Mouse (Mus musculus) intestine, postnatal 0 days (tissue): ENCODE results near the gene Myt1. TPM values are rescaled to one million over a fixed set of nuclear protein-coding genes. Genes with fewer than 3 reads are reported as not detected.
"Not testable (repeated sequence)": the region's sequence is repeated elsewhere in the genome, so short reads cannot be mapped to it uniquely, and the experiment has no call there.

Experiments used
- ATAC-seq: fragments of 200-750 bp; cut with Nextera tagmentation; 2 replicates; pipeline ENCODE4 v1.8.0; 2017; ENCODE audit warnings: mild to moderate bottlenecking, moderate TSS enrichment, moderate library complexity
- H3K27ac ChIP-seq: fragments of 300-500 bp; sonication (generic); 2 replicates; pipeline ENCODE4 v1.5.1; 2014; ENCODE audit warnings: mild to moderate bottlenecking, low read depth, low read length, moderate library complexity
- H3K27me3 ChIP-seq: fragments of 300-500 bp; sonication (generic); replicated peaks from 2 replicates; pipeline ENCODE4 v1.6.1; 2014; ENCODE audit warnings: low read length, mixed read lengths; ENCODE audit not compliant: control insufficient read depth, insufficient read depth
- H3K36me3 ChIP-seq: fragments of 300-500 bp; sonication (generic); 2 replicates; pipeline ENCODE4 v1.6.1; 2014; ENCODE audit warnings: mild to moderate bottlenecking, moderate library complexity; ENCODE audit not compliant: control insufficient read depth, insufficient read depth
- H3K4me1 ChIP-seq: fragments of 300-500 bp; sonication (generic); replicated peaks from 2 replicates; pipeline ENCODE4 v1.6.1; 2014; ENCODE audit warnings: antibody characterized with exemption, low read length, mixed read lengths; ENCODE audit not compliant: control insufficient read depth, insufficient read depth
- H3K4me2 ChIP-seq: fragments of 300-500 bp; sonication (generic); replicated peaks from 2 replicates; pipeline ENCODE4 v1.6.1; 2014; ENCODE audit warnings: low read depth, mild to moderate bottlenecking, moderate library complexity
- H3K4me3 ChIP-seq: fragments of 300-500 bp; sonication (generic); 2 replicates; pipeline ENCODE4 v1.5.1; 2014; ENCODE audit warnings: low read depth, low read length
- H3K9ac ChIP-seq: fragments of 300-500 bp; sonication (generic); 2 replicates; pipeline ENCODE4 v1.6.1; 2014; ENCODE audit warnings: mild to moderate bottlenecking, low read depth, low read length
- H3K9me3 ChIP-seq: fragments of 300-500 bp; sonication (generic); 2 replicates; pipeline ENCODE4 v1.6.1; 2016; ENCODE audit warnings: mixed run types; ENCODE audit not compliant: control insufficient read depth
- CTCF ChIP-seq: sonication (generic); IDR thresholded peaks from 2 replicates; pipeline ENCODE4 v1.5.1; 2016; ENCODE audit warnings: low read depth, mild to moderate bottlenecking, control low read depth, antibody characterized with exemption, moderate library complexity
- WGBS: fragments of 180-500 bp; shearing (Covaris S2); extraction: QIAGEN DNeasy Blood & Tissue Kit; methylation state at CpG from one replicate; pipeline ENCODE4 v1.1.7; 2014; 5-methylcytosine and 5-hydroxymethylcytosine counted together
- polyA plus RNA-seq: library from polyadenylated mRNA; unstranded; fragments of >200 nt; fragmentation: Nextera tagmentation; extraction: Ambion mirVana; gene quantifications from 2 replicates; pipeline ENCODE4 v1.2.1, GENCODE M21; 2015

Myt1 gene
- polyA plus RNA-seq, 1 experiment from 2014 or later = 0.46 TPM

DNA sequence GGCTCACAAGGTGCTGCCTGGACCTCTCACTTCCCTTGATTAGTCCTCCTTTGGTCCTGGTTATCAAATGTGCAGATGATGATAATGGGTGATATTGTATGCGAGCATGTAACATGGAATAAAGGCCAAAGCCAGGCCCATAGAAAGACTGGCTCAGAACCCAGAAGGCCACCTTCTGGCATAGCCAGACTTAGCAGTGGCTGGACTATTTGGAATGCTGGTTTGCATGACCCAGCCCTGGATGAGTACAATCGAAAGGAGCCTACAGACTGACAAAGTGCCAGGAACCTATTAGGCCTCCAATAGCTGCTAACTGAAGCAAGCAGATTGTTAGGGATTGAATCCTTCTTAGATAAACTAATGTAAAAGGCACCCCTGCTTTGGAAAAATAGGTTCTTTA lies 6.3 kb downstream of the Myt1 start:
- no peak for TF ChIP-seq CTCF
- Histone ChIP-seq H3K9ac (no peak overlapping the region), H3K36me3 (no peaks in the 10 kb centered on the region), H3K9me3 (no peaks in the 10 kb centered on the region), H3K4me1 (no peaks in the 10 kb centered on the region), H3K27ac (no peak overlapping the region), H3K4me2 (no peak overlapping the region), H3K4me3 (no peak overlapping the region), H3K27me3 (0 out of 2 replicates have a peak, but pooled peaks cover 3% of the 10 kb centered on the region)
- WGBS = 81% methylated on average over 2 of the region's 2 CpGs
- no peak for ATAC-seq

DNA sequence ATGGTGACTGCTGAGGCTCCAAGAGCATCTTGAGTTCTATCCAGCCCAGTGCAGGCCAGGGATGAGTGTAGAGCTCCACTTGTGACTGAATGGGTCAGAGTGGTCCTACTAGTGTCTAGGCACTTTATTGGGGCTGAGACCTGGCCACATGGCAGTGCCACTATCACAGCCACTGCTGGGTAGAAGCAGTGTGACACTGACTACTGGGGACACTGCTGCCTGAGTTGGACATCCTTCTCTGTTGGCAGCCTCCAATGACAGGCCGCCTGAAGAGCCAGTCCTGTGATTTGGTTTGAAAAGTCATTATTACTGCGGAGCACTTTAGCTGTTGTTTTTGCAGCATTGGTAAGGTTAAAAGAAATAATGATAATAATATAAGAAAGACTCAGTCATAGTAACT lies 10.1 kb downstream of the Myt1 start:
- H3K27ac ChIP-seq = no peak overlapping the region
- H3K27me3 ChIP-seq = no peaks in the 10 kb centered on the region
- H3K9ac ChIP-seq = no peak overlapping the region
- H3K4me3 ChIP-seq = no peak overlapping the region
- H3K36me3 ChIP-seq = no peaks in the 10 kb centered on the region
- no peaks in the 10 kb centered on the region for H3K4me1 ChIP-seq
- ATAC-seq = no peak
- H3K9me3 ChIP-seq = no peaks in the 10 kb centered on the region
- no peak for TF ChIP-seq CTCF
- no peak overlapping the region for H3K4me2 ChIP-seq
- 68% methylated on average over 2 of the region's 2 CpGs for WGBS

- H3K27ac ChIP-seq = no peak overlapping the region
- H3K9ac ChIP-seq = no peak overlapping the region
- H3K4me2 ChIP-seq = no peak overlapping the region
- H3K36me3 ChIP-seq = no peaks in the 10 kb centered on the region
- 61% methylated on average over 1 of the region's 1 CpGs for WGBS
- TF ChIP-seq CTCF = no peak
- no peak for ATAC-seq
- H3K4me3 ChIP-seq = no peak overlapping the region
- no peaks in the 10 kb centered on the region for H3K27me3 ChIP-seq
- no peaks in the 10 kb centered on the region for H3K9me3 ChIP-seq
- H3K4me1 ChIP-seq = no peaks in the 10 kb centered on the region
These were observed 12.7 kb downstream of the Myt1 start for GRCm38 (mm10) chr2:181775786-181776185.

DNA sequence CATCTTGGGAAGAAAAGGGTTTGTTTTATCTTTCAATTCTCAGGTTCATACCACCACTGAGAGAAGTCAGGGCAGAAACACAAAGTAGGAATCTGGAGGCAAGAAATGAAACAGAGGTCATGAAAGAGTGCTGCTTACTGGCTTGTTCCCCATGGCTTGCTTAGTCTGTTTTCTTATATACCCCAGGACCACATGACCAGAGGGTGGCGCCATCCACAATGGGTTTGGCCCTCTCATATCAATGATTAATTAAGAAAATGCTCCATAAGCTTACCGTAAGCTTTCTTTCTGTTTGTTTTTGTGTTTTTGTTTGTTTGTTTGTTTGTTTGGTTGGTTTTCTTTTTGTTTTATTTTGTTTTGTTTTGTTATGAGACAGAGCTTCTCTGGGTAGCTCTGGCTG lies 14.6 kb downstream of the Myt1 start:
- no peak overlapping the region for H3K4me2 ChIP-seq
- H3K9me3 ChIP-seq = no peaks in the 10 kb centered on the region
- no peaks in the 10 kb centered on the region for H3K36me3 ChIP-seq
- H3K4me1 ChIP-seq = no peaks in the 10 kb centered on the region
- H3K9ac ChIP-seq = no peak overlapping the region
- no peak overlapping the region for H3K4me3 ChIP-seq
- no peak overlapping the region for H3K27ac ChIP-seq
- WGBS = 46% methylated on average over 2 of the region's 2 CpGs
- TF ChIP-seq CTCF = peak; percentile 48
- no peaks in the 10 kb centered on the region for H3K27me3 ChIP-seq
- no peak for ATAC-seq

- 27% methylated on average over 1 of the region's 1 CpGs for WGBS
- Histone ChIP-seq H3K4me2 (no peak overlapping the region), H3K36me3 (no peaks in the 10 kb centered on the region), H3K4me3 (no peak overlapping the region), H3K4me1 (no peaks in the 10 kb centered on the region), H3K9me3 (no peaks in the 10 kb centered on the region), H3K27ac (no peak overlapping the region), H3K9ac (no peak overlapping the region), H3K27me3 (no peaks in the 10 kb centered on the region)
- ATAC-seq = no peak
- no peak for TF ChIP-seq CTCF
These were observed 18.3 kb downstream of the Myt1 start for GRCm38 (mm10) chr2:181781421-181781820.

DNA sequence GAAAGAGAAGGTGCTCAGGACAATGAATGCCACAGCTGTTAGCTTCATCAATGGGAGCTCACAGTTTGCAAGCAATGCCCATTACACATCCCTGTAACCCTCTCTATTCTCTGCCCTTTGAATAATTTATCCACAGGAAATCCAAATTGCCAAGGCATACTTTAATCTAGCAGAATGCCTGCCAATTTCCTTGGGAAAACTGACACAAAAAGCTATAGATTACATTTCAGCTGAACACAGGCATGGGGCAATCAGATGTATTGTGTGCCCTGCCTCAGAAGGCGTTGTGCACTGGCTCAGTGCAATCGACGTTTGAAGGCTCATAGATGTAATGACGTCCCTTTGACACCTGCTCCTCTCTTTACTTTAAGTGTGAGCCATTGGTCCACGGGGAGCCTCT lies 24.7 kb downstream of the Myt1 start:
- H3K36me3 ChIP-seq = no peaks in the 10 kb centered on the region
- WGBS = 68% methylated on average over 5 of the region's 5 CpGs

GRCm38 (mm10) chr2:181789396-181789795 lies 26.3 kb downstream of the Myt1 start:
- Histone ChIP-seq H3K4me1 (no peaks in the 10 kb centered on the region), H3K27me3 (no peaks in the 10 kb centered on the region), H3K4me3 (no peak overlapping the region), H3K4me2 (no peak overlapping the region), H3K36me3 (no peaks in the 10 kb centered on the region), H3K9ac (no peak overlapping the region), H3K9me3 (no peaks in the 10 kb centered on the region), H3K27ac (no peak overlapping the region; the same call in 1 of the 2 replicates)
- WGBS = 74% methylated on average over 6 of the region's 6 CpGs
- no peak for TF ChIP-seq CTCF
- no peak for ATAC-seq

More for the DNA sequence above, 24.7 kb downstream of the Myt1 start:
- no peak overlapping the region for H3K27ac ChIP-seq
- ATAC-seq = no peak
- no peaks in the 10 kb centered on the region for H3K27me3 ChIP-seq
- TF ChIP-seq CTCF = no peak
- H3K4me1 ChIP-seq = no peaks in the 10 kb centered on the region
- H3K4me2 ChIP-seq = no peak overlapping the region
- H3K4me3 ChIP-seq = no peak overlapping the region
- H3K9me3 ChIP-seq = no peaks in the 10 kb centered on the region
- no peak overlapping the region for H3K9ac ChIP-seq

DNA sequence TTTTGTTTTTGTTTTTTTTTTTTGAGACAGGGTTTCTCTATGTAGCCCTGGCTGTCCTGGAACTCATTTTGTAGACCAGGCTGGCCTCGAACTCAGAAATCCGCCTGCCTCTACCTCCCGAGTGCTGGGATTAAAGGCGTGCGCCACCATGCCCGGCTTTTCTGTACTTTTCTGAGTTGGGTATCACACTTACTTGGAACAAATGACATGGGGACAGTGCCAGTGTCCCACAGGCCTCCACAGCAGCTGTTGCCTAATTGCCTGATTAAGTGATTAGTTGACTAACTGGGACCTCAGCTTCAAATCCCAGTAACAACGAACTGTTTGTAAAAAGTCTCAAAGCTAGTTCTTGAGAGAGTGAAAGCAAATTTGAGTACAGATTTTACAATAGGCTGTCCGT lies 30.1 kb downstream of the Myt1 start:
- not testable (repeated sequence) for H3K36me3 ChIP-seq, H3K27ac ChIP-seq, H3K4me2 ChIP-seq, ATAC-seq, H3K4me3 ChIP-seq, H3K9me3 ChIP-seq, H3K27me3 ChIP-seq, H3K4me1 ChIP-seq, H3K9ac ChIP-seq
- 82% methylated on average over 8 of the region's 8 CpGs for WGBS
